Mouse (Mus musculus) left cerebral cortex, adult 8-10 months (tissue): ENCODE data around the gene Fgf14. TPM values are rescaled to one million over a fixed set of nuclear protein-coding genes. Genes with fewer than 3 reads are reported as not detected.
"Not testable (repeated sequence)": the region's sequence is repeated elsewhere in the genome, so short reads cannot be mapped to it uniquely, and the experiment has no call there.

Experiments used
- DNase-seq, 2 experiments: peaks; one replicate each; pipeline ENCODE4 v3.0.0; 2022; ENCODE audit warnings: low spot score in 2 of 2
- total RNA-seq, 4 experiments: library from RNA; stranded (reverse); gene quantifications; 2 replicates each; pipeline ENCODE4 v1.2.4; 2022

The Fgf14 gene
- 10 to 100 TPM; 50.4 to 64.3 (median 57.0) TPM for total RNA-seq

- no peak for DNase-seq
Measured at GRCm38 (mm10) chr14:124676506-124677177, at the start of gene Fgf14. Gene Fgf14 (minus strand): TSS chr14:124677127.

- peak; percentile 66 to 84 for DNase-seq
Measured at GRCm38 (mm10) chr14:124677379-124677778, 452 bp upstream of the Fgf14 start.

- peak; percentile 44 to 62 for DNase-seq
Measured at GRCm38 (mm10) chr14:124675654-124676505, 1.0 kb downstream of the Fgf14 start.

- peak in 1 of 2 experiments; percentile 41 for DNase-seq
Measured at GRCm38 (mm10) chr14:124675142-124675653, 1.7 kb downstream of the Fgf14 start.

- peak in 1 of 2 experiments; percentile 20 for DNase-seq
Measured at GRCm38 (mm10) chr14:124674536-124675141, 2.3 kb downstream of the Fgf14 start.

- peak in 1 of 2 experiments; percentile 54 for DNase-seq
Measured at GRCm38 (mm10) chr14:124669739-124670138, 7.2 kb downstream of the Fgf14 start.

- peak in 1 of 2 experiments; percentile 11 for DNase-seq
Measured at GRCm38 (mm10) chr14:124642822-124643221, 34.1 kb downstream of the Fgf14 start.

- peak in 1 of 2 experiments; percentile 33 for DNase-seq
Measured at GRCm38 (mm10) chr14:124634881-124635280, 42.0 kb downstream of the Fgf14 start.

- no peak for DNase-seq
Measured at GRCm38 (mm10) chr14:124613473-124613872, 63.5 kb downstream of the Fgf14 start.

GRCm38 (mm10) chr14:124606036-124606711 is 70.8 kb downstream of the Fgf14 start:
- DNase-seq: no peak

GRCm38 (mm10) chr14:124605031-124605743 is 71.7 kb downstream of the Fgf14 start:
- DNase-seq: no peak

GRCm38 (mm10) chr14:124576571-124576970 is 100.4 kb downstream of the Fgf14 start:
- DNase-seq: no peak

GRCm38 (mm10) chr14:124575130-124575885 is 101.6 kb downstream of the Fgf14 start:
- DNase-seq: peak in 1 of 2 experiments; percentile 26

GRCm38 (mm10) chr14:124566445-124566844 is 110.5 kb downstream of the Fgf14 start:
- no peak for DNase-seq

- no peak for DNase-seq
Measured at GRCm38 (mm10) chr14:124561544-124561943, 115.4 kb downstream of the Fgf14 start.

- DNase-seq: no peak
Measured at GRCm38 (mm10) chr14:124536106-124536505, 140.8 kb downstream of the Fgf14 start.

GRCm38 (mm10) chr14:124535376-124535775 is 141.6 kb downstream of the Fgf14 start:
- not testable (repeated sequence) for DNase-seq

GRCm38 (mm10) chr14:124532051-124532450 is 144.9 kb downstream of the Fgf14 start:
- DNase-seq: no peak

- DNase-seq: no peak
Measured at GRCm38 (mm10) chr14:124512009-124512408, 164.9 kb downstream of the Fgf14 start.

- DNase-seq: no peak
Measured at GRCm38 (mm10) chr14:124488971-124489370, 188.0 kb downstream of the Fgf14 start.
